Mouse (Mus musculus): ENCODE measurements around the gene Emx1.
"Not testable (repeated sequence)": the region's sequence is repeated elsewhere in the genome, so short reads cannot be mapped to it uniquely, and the experiment has no call there.

Gene Emx1

GRCm38 (mm10) chr6:85187340-85188211, at the start of gene Emx1:
Gene Emx1, plus strand, starts transcription at chr6:85187438.
- DNase-seq: peak; percentile 54

DNA sequence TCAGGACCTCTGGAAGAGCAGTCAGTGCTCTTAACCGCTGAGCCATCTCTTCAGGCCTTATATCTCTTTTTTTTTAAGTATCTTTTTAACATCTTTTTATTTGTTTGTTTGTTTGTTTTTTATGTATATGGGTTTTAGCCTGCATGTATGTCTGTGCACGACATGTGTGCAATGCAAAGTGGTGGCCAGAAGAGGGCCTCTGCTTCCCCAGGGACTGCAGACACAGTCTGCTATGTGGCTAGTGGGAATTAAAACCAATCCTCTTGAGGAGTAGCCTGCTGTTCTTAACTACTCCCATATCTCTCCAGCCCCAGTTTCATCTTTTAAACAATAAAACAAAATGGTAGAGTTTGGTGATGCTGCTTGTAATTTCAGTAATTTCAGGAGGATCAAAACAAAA, 47.7 kb upstream of the Emx1 start:
- DNase-seq: no peak

DNA sequence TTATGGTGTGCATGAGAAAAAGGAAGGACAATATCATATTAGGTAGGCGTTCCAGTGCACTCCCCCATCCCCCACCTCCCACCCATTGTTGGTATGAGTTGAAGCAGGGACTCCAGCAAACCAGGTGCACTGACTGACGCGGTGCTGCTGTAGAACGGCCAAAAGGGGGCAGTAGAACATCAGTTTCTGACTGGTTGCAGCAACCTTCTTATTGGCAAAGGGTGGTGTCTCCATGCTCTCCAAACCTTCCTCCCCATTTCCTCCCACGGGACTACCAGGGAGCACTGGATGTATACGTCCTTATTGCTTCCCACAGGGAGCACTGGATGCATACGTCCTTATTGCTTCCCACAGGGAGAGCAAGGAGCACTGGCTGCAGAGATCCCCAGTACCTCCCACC, 46.2 kb upstream of the Emx1 start:
- peak; percentile 69 for DNase-seq

DNA sequence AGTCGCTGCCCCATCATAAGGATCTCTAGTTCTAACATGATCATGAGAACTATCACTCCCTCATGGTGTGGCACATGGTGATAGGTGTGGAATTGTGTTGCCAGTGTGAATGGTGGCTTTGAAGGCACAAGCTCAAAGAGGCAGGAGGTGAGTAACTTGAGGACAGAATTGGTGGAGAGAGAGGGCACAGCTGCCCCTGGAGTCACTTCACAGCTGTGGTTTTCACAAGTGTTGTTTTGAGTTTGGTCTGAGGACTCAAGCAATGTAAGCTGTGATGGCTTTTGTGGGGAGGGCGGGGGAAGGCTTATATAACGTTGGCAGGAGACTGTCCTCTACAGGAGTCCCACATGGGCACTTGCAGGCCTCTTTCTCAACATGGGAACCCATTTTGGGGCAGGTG, 42.8 kb upstream of the Emx1 start:
- DNase-seq: no peak

DNA sequence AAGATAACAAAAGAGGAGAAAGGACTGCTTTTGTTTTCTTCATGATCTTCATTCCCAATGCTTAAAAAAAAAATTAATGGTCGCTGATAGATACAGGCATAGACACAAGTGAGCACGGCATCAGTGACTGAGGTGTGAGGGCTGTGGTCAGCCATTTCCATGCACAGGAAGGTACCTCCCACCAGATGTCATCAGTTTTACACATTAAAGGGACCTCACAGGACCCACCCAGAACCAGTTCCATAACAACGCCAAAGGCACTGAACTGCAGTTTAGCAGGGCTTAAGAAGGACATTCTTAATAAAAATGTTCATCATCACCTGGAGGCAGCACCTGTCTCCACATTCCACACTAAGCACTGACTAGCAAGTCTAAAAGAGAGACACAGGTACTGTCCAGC, 39.6 kb upstream of the Emx1 start:
- no peak for DNase-seq

- DNase-seq: no peak
Observed at GRCm38 (mm10) chr6:85150386-85150785, 36.9 kb upstream of the Emx1 start.

DNA sequence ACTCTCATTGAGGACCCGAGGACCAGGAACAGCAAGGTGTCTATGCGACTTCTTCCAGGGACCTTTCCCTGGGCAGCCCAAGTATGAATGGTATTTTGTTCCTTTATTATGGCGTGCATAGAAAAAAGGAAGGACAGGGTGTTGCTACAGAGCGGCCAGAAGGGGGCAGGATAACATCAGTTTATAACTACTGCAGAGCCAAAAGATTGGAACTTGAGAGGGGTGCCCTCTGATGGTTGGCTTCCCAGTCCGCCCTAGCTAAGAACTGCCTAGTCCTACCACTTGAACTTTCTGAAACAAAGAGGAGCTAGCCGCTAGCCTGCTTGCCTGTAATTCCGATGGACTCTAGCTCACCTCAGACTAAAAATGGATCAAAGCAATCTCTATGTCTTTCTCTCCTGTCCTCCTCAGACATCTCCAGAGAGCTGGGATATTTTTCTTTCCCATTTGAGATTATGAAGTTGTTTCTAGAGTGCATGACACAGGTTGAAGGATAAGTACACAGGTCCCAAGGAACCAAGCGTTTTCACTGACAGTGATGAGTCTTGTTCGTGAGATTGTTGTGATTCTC, 33.2 kb upstream of the Emx1 start:
- DNase-seq: peak; percentile 87

GRCm38 (mm10) chr6:85154861-85155528, 32.2 kb upstream of the Emx1 start:
- peak; percentile 72 for DNase-seq

- DNase-seq: not testable (repeated sequence)
Observed at GRCm38 (mm10) chr6:85156551-85156950, 30.7 kb upstream of the Emx1 start.

DNA sequence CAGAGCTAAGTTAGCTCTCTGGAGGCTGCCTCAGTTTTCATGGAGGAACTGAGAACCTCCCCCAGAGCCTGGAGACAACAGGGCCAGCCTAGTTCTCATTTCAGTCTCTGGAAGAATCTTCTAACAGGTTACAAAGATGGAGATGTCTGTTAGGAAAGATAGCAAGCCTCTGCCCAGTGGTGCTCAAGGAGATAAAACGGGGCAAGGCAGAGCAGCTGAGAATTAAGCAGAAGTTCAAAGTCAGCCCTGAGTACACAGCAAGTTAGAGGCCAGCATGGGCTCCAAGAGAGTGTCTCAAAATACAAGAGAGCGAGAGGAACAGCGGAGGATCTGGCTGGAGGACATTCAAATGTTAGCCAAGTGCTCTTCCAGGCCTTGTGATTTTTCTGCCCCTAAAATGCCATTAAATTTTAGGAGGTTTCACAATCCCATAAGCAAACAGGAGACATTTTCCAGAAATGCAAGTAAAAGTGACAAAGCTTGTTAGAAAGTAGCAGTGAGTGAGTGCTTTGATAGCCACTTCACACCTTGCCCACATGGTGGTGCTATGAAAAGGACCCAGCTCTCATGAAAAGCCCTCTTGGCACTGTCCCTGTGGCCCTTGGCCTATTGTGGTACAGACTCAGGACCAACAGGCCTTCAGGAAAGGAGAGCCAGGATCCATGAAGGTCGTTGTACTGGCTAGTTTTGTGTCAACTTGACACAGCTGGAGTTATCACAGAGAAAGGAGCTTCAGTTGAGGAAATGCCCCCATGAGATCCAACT, 29.0 kb upstream of the Emx1 start:
- not testable (repeated sequence) for DNase-seq

DNA sequence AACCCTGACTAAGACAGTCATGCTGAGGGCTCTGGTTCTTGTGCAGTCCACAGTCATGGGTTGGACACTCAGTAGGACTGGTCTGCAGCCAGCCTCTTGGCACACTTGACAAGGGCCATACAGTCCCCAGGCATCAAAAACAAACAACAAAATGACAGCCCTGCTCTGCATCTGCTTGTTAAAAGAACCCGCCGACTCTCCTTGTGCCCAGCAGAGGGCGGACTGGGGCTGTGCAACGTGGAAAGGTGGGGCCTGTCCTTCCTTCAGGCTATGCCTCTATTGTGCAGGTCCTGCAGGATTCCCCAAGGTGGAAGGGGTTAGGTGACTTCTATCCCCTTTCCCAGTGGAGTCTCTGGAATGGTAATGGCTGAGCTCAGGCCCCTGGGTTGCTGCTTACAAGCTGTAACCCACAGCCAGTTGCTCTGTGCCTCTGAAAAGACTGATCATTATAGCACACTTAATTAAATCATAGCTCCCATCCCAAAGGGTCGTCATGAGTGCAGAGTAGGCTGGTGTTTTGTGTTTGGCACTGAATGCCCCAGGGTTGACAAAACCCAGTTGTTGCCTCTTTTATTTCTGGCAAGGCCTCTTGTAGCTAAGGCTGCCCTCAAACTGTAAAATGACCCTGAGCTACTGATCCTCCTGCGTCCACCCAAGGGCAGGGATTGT, 28.0 kb upstream of the Emx1 start:
- DNase-seq: peak; percentile 69

- DNase-seq: peak; percentile 85
Observed at GRCm38 (mm10) chr6:85160201-85160923, 26.9 kb upstream of the Emx1 start.

DNA sequence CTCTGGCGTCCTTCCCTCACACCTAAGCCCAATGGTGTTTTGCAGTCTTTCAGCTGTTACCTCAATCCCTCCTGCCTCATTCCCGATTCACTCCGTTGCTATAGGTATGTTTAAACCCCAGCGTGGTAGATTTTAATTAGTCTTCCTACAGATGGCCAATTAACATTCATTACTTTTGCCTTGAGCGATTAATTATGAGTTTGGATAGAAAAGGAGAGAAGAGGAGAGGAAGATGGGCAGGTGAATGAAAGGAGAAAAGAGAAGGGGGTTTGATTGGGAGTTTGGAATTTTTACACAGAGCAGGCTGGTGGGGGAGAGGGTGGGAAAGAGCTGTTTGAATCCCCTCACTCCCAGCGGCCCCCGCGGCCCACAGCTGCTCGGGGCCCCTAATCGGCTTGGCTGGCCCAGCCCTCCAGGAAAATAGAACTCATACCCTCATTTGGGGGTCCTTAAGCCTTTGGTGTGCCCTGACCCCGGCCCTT, 21.8 kb upstream of the Emx1 start:
- DNase-seq: peak; percentile 64

- no peak for DNase-seq
Observed at GRCm38 (mm10) chr6:85179569-85179968, 7.7 kb upstream of the Emx1 start.

DNA sequence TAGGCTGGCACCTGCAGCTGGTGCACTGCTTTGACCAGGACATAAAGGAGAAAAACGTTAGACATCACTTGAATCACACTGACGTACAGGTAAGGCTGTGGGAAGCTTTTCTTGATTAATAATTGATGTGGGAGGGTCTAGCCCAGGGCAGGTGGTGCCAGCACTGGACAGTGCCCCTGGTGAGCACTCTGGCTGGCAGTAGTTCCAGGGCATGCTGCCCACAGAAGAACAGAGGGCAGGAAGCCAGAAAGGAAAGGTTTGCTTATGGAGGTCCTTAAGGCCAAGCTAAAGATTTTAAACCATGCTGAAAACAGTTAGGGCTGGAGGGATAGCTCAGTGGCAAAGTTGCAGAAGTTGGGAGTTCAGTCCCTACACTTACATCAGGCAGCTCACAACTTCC, 7.2 kb upstream of the Emx1 start:
- no peak for DNase-seq

- DNase-seq: no peak
Observed at GRCm38 (mm10) chr6:85183951-85184350, 3.3 kb upstream of the Emx1 start.

DNA sequence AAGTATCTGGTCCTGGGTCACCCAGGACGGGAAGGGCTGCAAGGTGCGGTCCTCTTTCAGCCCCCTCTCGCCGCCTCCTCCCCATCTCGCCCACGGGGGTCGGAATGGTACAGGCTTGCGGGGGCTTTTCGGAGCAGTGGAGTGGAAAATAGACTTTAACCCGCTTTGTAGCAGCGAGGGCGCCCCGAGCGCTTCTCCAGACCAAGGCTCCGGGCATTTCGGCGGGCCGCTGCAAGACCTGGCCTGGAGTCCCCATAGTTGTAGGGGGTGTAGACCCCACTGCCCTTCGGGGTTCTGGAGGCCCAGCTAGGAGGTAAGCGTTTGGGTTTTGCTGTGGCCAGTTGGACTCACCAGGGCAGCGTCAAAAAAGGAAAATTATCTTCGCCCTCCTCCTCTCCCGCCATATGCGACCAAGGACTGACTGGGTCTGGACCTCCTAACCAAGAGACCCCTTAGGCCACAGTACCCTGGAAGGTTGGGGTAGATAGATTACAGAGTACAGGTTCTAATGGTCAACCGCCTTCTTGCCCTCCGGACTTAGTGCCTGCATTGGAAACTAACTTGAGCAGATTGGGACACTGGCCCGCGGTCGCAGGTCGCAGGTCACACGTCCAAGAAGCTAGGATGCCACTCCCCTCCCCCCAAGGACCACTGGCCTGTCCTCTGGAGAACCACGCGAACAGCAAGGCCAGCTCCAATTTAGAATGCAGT, 1.1 kb upstream of the Emx1 start:
- peak; percentile 43 for DNase-seq

GRCm38 (mm10) chr6:85186744-85187059, 536 bp upstream of the Emx1 start:
- DNase-seq: no peak

DNA sequence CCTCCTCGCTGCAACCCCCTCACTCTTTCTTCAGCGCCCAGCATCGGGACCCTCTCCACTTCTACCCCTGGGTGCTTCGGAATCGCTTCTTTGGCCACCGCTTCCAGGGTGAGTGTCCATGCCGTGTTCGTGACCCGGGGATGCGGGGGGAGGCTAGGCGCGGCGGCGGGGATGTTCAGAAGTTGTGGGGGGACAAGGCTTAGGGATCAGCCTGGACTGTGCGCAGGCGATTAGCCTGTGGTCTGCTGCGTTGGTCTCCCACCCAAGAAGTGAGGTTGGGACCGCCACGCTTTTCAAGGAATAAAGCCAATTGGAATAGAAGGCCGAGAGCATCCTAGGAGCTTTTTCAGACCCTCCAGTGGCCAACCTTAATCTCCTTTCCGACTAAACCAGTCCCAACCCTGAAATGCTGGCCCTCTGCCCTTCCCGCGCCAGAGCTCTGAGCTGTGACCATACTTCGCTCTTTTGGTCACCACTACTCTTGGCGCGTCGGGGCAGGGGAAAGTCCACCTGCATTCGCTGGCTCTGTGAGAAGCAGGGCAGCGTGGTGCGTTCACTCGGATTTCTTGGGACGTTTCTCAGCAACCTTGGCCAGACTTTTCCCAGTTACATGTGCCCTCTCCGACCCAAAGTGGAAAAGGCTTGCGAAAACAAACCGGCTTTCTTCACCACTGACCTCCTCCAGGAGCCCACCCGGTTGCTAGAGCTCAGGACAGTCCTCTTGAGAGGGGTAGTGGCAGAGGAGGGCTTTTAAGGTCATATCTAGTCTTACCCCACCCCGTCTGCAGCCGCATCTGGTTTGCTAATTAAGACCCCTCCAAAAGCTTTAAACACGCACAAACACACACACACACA, 1.2 kb downstream of the Emx1 start:
- DNase-seq: no peak

DNA sequence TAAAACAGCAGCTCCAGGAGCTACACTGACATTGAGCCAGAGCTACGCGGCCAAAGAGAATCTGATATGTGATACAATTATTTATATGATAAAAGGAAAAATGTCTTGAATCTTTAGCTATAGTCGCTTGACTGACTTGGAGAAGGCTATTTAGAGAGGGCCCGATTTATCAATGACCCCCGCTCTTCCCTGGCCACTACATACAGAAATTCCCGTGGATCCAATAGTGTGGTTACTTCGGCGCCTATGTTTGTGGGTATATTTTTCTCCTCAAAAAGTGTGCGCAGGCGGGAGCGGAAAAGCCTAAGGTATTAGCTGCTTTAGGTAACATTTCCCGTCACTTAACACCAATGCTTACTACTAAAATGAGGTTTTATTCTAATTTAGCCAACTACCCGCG, 2.1 kb downstream of the Emx1 start:
- DNase-seq: no peak

Measured in retina, postnatal 1 day (tissue).